Mouse (Mus musculus) cerebellum, adult 11 months (tissue): ENCODE results near the gene Tinagl1.
A peak's percentile ranks its signal among the peaks of the same experiment; 100 is the strongest.

Source experiments
- DNase-seq: peaks from one replicate; pipeline ENCODE4 v3.0.0; 2022

Gene Tinagl1

DNA sequence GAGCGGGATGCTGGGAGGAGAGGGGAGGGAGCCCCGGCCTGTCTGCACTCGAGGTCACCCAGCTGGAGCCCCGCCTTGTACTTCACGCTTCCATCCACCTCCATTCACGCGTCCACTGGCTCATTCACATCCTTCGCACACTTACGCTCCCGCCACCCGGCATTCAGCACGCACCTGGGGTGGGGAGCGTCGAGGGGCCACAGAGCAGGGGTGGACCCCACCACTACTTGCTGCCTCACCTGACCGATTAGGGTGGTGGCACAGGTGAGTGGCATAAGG, 35.8 kb downstream of the Tinagl1 start, which contains the start of gene Hcrtr1:
Gene Hcrtr1 (minus strand): TSS at position 146 of the 279 bp plus-strand sequence.
- no peak for DNase-seq

DNA sequence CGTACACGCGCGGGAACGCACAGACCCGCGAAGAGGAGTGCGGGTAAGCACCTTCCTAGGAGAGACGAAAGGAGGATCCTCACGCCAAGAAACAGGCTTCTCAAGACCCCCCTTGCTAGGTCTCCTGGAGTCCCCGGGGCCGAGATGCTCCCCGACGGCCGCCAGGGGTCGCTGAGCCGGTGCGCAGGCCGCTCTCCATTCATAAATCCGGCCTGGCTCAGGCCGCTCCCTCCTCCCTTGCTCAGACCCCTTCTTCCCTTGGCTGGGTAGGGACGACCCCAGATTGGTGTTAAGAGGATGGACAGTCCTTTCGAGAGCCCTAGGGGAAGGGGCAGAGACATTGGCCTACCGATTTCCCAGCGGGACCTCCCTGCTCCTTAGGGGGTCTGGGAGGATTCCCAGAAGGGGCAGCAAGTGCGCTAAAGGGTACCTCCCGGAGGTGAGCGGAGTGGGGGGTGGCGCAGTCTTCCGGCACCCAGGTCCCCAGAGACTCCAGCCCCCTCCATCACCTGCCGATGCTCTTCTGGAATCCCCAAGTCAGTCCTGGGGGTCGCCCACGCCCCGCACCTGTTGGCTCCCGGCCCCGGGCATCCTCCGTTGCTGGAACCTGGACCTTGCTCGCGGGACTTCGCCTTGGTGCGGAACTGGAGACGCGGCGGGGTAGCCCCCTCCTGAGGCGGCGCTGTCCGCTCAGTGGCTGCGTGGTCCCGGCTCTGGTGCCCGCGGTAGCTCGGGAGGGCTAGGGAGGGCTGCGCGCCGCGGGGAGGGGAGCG, 36.3 kb downstream of the Tinagl1 start:
- DNase-seq = peak; percentile 31

DNA sequence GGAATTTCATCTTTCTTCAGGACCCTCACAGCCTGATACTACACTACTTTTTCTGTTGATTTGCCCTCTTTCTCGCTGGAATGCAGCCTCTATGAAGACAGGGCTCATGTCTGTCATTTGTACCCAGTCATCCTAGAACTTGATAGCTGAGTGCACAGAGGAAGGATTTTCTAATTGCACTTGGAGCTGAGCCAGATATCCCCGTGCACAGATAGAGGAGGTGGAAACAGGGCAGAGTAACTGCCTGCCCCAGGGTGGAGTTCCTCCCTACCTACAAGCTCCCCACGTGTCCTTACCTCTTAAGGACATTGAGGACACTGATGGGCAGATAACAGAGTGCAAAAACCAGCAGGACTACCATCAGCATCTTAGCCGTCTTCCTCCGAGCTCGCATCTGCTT, 41.5 kb downstream of the Tinagl1 start:
- no peak for DNase-seq

DNA sequence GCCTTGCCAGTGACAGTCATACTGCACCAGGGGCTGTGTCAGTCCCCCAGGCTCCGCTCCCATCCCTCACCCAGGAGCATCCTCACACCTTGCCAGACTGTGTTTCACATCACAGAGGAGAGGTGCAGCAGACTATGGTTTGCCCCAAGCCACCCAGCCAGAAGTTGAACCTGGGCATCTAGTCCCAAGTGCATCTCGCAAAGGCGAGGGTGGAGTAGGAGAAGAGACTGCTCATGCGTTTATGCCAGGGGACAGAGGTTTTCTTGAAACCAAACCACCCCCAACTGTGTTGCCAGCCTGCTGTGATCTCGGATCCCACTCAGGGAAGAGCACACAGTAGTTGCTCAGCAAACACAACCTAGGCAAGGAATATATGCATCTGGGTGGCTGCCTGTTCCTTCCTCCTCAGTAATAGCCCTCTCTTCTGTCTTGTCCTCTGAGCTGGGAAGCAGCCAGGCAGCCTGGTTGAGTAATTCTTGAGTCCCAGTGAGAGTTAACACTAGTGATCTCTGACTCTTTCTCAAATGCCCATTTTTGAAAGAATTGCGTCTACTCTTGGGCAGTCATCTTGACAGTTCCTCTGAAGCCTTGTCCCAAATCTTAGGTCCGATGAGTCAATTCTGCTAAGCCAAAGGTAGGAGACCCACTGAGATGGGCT, 43.3 kb downstream of the Tinagl1 start:
- DNase-seq = no peak

DNA sequence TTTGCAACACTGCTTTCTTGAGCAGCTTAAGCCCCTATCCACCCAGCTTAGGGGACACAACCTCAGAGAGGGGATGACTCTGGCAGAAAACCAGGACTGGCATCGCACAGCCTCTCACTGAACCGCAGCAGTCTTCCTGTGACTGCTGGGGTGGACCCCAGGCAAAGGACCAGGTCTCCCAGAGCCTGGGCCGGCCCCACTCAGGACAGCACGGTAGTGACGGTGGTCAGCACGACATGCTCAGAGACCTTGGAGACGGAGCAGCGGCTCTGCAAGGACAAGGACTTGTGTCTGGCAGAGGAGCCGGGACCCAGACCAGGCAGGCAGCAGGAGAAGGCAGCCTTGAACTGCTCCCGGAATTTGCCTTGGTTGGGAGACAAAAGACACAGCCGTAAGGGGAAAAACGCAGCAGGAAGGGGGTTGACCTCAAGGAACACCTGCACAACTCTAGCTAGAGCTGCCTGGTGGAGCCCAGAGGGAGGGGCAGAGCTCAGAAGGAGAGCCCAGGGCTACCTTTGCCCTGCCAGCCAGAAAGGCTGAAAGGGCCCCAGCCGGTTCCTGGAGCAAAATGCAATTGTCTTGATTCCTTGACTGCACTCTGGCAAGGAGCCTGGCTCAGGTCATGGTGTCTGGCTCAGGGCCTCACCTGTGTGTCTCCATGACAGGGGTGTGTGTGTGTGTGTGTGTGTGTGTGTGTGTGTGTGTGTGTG, 44.1 kb downstream of the Tinagl1 start:
- no peak for DNase-seq

DNA sequence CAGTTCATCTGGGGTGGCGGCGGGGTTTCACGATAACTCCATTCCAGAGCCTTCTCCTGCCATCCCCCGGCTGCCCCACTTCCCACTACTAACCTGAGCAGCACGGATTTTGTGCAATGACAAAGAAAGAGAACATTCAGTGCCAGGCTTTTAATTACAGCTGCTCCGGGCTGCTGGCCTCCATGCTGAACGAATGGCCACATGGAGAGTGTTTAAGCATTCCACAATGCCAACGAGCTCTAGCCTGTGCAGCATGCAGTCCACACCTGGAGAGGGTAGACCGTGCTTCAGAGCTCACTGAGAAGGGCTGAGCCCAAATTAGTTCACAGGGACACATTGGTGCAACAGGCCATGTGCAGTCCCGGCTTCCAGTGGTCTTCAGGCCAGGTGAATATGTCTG, 44.8 kb downstream of the Tinagl1 start:
- no peak for DNase-seq

DNA sequence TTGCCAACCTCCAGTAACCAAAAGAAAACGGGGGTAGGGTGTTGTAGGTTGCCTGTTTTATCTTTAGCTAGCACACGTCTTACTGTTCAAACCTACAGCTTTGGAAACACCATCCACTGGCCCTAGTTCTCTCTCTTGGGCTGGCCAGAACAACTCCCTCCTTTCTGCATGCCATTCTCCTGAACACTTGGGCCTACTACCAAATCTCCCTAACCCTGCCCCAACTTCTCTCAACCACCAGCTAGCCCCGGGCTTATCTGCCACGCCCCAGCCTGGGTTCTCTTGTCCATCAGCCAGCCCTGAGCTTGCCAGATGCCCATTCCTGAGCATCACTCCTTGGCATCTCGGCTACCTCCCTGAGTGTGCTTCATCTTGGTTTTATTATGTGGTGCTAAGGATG, 46.0 kb downstream of the Tinagl1 start:
- DNase-seq = no peak

DNA sequence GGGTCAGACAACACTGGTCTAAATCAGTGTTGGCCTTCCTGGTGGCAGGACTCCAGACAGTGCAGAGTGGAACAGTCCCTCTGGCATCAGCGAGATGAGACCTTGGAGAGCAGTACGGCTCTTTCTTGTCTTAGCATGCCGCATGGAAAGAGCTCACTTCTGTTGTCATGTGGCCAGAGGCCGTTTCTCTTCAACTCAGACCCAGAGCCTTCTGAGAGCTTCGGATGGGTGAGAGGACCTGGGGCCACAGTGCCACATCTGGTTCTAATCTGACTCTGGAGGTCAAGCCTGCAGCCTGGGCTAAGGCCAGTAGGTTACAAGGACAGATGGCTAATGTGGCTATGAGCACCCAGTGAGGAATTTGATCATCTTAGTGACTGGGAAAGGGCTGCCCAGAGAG, 49.0 kb downstream of the Tinagl1 start:
- no peak for DNase-seq

DNA sequence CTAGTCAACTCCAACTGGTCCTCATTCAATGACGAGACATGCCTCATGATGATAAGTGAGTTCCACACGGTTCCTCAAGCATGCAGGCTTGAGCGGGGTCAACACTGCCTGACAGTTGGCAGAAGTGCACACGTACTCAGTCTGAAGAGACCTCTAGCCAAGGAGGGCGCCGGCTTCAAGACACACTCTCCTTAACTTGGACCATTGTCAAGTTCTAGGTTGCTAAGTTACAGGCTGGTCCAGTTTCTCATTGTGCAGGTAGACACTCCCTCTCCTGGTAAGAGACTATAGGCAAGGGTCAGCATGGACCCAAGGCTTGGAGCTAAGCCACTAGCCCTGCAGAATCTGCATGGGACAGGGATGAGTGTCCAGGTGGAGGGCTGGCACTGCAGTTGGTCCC, 49.8 kb downstream of the Tinagl1 start:
- DNase-seq = no peak

DNA sequence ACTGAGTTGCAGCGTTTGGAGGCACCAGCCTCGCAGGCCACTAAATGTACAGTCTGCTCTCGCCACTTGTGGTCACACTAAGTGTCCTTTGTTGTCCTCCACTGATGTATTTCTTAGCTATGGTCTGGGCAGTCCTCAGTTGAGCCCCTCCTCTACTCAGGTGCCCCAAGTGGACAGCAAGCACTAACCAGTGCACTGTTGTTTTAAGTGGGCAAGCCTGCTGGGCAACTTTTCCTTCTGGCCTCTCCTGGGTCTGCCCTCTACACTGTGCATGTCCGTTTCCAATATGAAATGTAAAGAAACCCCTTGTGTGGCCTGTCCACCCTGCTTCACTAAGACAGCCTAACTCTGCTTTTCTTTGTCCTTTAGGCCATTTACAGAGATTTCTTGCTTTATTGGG, 50.8 kb downstream of the Tinagl1 start:
- no peak for DNase-seq

DNA sequence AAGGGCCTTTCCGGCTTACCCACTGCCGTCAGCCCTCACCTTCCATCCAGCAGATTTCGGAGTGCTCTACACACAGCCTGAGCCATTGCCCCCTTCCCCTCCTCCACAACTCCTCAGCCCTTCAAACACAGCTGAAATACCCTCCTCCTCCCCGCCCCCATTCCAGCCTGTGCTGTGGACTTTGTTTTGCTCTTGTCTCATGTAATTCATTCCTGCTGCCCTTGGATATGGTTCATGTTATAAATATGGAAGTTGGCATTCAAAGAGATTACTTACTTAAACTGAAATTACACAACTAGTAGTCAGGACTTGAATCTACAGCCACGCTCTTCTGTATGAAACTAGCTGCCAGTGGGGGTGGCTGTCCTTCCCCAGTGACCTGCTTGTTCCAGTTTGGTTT, 51.9 kb downstream of the Tinagl1 start:
- no peak for DNase-seq

DNA sequence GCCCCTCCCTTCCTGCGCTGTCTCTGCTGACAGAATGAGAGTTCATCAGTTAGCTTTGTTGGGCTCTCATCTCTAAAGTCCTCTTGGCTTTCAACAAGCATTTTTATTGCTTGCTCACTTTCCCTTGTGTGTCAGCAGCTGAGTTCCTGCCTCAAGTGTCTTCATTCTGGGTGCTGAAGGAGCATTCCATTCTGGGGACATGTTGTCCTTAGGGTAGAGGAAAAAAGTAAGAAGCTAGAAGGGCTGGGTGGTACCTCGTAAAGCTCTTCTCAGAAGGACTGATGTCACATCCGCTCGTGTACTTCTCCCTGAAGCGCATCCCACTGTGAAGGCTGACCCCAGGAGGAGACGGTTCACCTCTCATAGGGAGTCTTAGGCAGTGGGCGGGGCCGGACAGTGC, 53.4 kb downstream of the Tinagl1 start:
- DNase-seq = no peak

DNA sequence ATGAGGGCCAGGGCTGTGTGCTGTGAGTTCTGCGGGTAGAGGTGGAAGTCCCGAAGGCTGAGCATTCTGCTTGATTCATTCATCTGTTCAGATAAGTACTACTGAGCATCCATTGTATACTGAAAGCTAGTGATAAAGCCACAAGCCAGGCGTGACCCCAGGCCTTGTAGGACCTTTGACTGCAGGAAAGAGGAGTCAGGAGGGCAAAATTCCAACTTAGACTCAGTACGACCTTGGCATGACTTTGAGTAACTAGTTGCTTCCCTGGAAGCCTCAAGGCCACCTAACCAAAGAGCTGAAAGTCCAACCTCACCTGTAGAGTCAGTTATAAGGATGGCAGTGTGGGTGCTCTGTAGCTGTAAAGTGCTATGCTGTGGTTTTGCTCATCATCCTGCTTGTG, 54.2 kb downstream of the Tinagl1 start:
- no peak for DNase-seq
